Mouse (Mus musculus): ENCODE results near the gene Gpn2.

The Gpn2 gene

GRCm38 (mm10) chr4:133622161-133622695 is 38.1 kb downstream of the Gpn2 start:
- DNase-seq (ENCODE audit: low spot score in 2 of 2) = no peak

- DNase-seq (ENCODE audit: low spot score in 2 of 2) = no peak
Observed at GRCm38 (mm10) chr4:133624830-133625229, 40.7 kb downstream of the Gpn2 start.

GRCm38 (mm10) chr4:133625621-133626071 is 41.5 kb downstream of the Gpn2 start:
- peak; percentile 75 to 81 for DNase-seq (ENCODE audit: low spot score in 2 of 2)

GRCm38 (mm10) chr4:133626221-133626620 is 42.1 kb downstream of the Gpn2 start:
- DNase-seq (ENCODE audit: low spot score in 2 of 2) = no peak

- no peak for DNase-seq (ENCODE audit: low spot score in 2 of 2)
Observed at GRCm38 (mm10) chr4:133626621-133627020, 42.5 kb downstream of the Gpn2 start.

GRCm38 (mm10) chr4:133627039-133627438 is 42.9 kb downstream of the Gpn2 start:
- no peak for DNase-seq (ENCODE audit: low spot score in 2 of 2)

GRCm38 (mm10) chr4:133628517-133628916 is 44.4 kb downstream of the Gpn2 start:
- DNase-seq (ENCODE audit: low spot score in 2 of 2) = no peak

- DNase-seq (ENCODE audit: low spot score in 2 of 2) = no peak
Observed at GRCm38 (mm10) chr4:133629191-133629590, 45.0 kb downstream of the Gpn2 start.

GRCm38 (mm10) chr4:133630326-133630920 is 46.3 kb downstream of the Gpn2 start:
- DNase-seq (ENCODE audit: low spot score in 2 of 2) = no peak

GRCm38 (mm10) chr4:133631071-133631768 is 47.1 kb downstream of the Gpn2 start:
- peak; percentile 48 to 69 for DNase-seq (ENCODE audit: low spot score in 2 of 2)

- peak in 1 of 2 experiments; percentile 27 for DNase-seq (ENCODE audit: low spot score in 2 of 2)
Observed at GRCm38 (mm10) chr4:133631769-133632411, 47.7 kb downstream of the Gpn2 start.

- DNase-seq (ENCODE audit: low spot score in 2 of 2) = no peak
Observed at GRCm38 (mm10) chr4:133632483-133633327, 48.5 kb downstream of the Gpn2 start.

- peak; percentile 89 to 90 for DNase-seq (ENCODE audit: low spot score in 2 of 2)
Observed at GRCm38 (mm10) chr4:133633332-133634042, 49.3 kb downstream of the Gpn2 start.

- DNase-seq (ENCODE audit: low spot score in 2 of 2) = no peak
Observed at GRCm38 (mm10) chr4:133634043-133634410, 49.9 kb downstream of the Gpn2 start.
